Mouse (Mus musculus) cerebellum, adult 11 months (tissue): Measurements from ENCODE around the gene Igf1.

Experiments used
- DNase-seq: peaks from one replicate; pipeline ENCODE4 v3.0.0; 2022

The Igf1 gene

DNA sequence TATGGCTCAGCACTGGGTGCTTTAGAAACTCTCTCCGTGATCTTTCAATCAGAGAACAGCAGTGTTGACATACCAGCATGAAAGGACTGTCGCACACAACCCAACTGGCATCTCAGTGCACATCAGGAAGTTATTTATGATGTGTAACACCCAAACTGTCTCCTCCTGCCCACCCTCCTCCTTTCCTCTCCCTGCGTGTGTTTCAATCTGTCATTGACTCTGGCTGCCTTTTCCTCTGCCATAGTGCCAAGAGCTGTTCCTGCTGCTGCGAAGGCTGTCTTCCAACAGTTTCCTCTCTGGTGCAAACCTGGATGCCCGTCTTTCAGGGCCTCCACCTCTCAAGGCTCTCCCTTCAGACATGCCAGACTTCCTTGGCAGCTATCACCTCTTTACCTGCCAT, 46.3 kb downstream of the Igf1 start:
- DNase-seq, result no peak

DNA sequence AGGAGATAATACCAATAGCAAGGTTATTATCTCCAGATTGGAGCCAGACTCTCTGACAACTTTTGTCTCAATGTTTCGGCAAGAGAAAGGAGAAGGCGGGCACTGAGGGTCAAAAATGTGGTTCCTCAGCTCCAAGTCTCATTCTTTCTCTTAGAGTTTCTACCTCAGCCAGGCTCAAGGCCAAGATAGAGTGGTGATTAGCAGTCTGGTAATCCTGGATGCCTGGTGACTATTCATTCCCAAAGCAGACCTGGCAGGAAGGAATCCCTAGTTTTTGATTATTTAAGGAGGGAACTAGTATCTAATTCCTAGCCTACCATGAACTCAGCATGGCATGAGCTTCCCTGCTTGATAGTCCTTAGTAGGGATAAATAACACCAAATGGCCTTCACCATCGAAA, 47.0 kb downstream of the Igf1 start:
- no peak for DNase-seq

DNA sequence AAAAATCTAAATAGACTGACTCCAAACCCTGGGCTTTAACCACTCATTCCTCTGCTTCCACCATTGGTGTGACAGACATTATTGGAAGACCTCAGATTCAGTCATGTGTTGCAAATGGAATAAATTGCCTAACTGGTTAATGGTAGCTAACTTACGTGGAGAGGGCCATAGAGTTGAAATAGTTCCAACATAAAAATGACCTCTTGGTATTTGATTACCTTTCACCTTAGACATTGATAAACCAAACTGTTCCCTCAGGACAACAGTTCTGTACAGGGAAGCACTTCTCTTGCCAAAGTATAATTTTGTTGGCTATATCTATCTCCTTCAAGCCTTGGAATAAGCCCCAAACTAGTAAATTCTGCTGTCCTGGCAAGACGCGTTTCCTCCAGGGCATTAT, 48.1 kb downstream of the Igf1 start:
- DNase-seq, result no peak

DNA sequence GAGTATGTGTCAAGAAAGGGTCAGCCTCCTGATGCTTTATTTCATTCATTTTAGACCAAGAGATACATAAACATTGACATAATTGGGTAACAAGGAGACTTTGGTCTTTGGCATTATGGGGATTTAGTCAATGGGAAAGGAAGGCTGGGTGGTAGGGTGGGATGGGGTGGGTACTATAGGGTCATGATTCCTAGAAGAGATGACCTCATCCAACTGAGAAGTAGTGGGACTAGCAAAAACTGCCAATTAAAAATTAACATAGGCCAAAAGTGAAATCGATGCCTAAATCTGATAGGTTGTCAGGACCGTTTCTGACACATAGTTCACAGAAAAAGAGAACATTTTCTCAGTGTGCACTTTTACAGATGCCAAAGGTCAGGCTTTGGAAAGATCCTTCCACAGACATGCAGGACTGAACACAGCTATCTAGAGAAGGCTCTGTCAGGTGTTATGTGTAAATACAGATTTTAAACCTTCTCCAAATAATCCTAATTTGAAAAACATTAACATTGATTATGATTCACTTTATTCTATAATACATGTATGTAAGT, 48.8 kb downstream of the Igf1 start:
- DNase-seq, result no peak

DNA sequence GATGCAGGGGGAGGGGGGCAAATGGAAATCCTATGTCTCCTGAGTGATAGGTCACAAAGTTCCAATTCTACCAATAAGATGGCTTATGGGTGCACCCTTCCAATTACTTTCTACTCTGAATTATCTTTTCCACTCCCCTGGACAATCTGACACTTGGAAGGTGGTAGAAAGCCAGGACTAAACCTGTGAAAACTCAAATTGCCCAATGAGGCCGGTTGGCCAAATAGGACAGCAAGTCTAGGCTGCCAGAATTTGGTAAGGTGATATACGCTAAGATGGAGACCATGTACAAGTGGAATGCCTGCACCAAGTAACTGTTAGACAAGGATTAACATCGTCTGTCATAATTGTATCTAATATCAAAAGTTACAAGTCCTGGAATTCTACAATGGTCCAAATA, 55.8 kb downstream of the Igf1 start:
- no peak for DNase-seq

DNA sequence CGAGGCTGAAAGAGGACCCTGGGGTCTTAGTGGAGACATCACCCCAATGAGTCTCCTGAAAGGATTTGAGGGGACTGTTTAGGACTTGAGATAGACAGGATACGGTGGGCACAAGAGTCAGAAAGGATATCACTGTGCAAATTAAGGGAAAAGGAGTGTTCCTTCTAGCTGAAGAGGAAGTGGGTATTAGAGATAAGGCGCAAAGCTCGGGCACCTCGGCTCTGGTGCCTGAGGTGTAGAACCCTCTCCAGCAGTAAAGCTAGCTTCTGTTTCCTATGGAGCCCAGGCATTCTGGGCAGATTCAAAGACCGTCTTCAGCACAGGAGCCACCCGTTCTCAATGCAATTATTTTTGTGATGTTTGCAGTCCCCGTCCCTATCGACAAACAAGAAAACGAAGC, 56.9 kb downstream of the Igf1 start:
- no peak for DNase-seq

DNA sequence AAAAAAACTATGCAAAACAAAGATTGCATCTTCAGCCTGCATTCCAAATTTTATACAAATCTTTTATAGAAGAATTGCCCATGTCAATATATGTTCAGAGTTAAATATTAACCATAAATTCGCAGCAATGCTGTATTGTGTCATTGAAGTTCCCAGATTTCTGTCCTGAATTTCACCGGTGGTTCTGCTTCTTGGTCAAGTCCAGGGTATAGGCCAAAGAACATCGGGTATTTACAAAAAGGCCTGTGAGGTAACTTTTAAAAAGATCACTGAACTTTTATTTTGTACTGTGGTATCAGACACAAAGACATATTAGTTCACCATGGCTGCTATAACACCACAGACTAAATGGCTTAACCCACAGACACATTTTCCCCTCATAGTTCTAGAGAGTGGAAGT, 57.7 kb downstream of the Igf1 start:
- DNase-seq, result no peak

DNA sequence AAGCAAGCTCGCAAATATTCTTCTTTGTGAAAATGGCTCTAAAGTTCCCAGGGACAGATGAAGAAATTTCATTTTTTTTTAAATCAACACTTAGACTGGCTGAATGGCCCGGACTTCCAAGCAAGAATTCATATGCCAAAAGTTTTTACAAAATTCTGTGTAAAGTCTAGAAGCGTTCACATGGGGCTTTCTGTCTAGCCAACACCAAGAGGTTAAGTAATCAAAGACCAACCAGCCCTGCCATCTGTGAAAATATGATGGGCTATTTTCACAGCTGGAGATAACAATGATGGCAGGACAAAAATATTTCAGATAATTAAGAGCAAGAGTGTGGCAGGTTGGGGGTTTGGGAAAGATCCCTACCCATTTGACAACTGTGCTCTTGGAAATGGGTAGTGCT, 64.2 kb downstream of the Igf1 start:
- no peak for DNase-seq

DNA sequence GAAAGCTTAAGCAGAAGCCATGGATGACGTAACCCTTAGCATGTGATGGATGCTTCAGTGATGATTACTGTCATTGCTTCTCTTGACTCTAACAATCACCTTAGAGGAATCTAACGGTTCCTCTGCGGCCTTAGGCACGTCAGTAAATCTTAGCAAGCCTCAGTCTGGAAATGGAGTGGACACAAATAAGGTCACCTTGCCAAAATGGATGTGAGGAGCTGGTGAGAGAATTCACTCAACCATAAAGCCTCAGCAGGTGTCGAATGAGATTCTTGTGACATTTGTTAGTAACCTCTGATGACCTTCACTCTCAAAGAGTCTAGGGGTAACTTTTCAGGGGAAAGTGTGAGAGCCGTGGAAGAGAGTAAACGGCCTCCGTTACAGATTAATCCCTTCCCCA, 68.5 kb downstream of the Igf1 start:
- DNase-seq, result no peak

DNA sequence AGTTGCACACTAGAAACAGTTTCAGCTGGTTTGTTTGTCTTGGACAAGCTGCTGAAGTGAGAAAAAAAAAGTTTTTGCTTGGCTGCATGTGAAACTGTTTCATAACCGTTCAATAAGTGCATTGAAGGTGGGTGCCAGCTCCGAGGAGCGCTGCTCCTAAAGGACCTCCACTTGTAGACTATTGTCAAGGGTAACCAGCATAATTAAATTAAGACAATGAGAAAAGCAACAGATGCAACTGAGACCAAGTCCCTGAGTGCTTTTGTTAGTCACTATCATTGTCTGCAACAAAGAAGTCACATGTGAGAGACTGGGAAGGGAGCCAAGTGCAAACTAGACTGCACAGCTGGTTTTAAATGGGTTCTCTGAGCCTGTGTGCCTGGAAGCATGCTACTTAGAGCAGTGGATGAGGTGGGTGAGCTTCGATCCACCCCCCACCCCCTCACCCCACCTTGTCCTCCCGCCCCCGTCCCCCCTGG, 69.1 kb downstream of the Igf1 start:
- no peak for DNase-seq

DNA sequence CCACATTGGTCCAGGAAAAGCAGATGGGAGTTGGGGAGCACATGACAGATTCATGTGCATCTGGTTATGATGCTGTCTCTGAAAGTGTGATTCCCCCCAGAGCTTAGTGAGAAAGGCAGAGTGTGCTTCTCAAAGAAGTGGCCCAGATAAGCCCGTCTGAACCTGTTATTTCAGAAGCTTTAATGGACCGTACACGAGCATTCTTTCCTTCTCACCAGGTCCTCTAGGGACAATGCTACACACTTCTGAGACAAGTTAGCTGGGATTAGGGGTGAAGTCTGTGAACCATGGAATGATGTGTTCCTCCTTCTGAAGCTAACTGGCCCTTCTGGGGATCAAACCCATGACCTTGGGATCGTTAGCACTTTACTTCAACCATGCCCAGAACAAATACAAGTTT, 90.1 kb downstream of the Igf1 start:
- no peak for DNase-seq

DNA sequence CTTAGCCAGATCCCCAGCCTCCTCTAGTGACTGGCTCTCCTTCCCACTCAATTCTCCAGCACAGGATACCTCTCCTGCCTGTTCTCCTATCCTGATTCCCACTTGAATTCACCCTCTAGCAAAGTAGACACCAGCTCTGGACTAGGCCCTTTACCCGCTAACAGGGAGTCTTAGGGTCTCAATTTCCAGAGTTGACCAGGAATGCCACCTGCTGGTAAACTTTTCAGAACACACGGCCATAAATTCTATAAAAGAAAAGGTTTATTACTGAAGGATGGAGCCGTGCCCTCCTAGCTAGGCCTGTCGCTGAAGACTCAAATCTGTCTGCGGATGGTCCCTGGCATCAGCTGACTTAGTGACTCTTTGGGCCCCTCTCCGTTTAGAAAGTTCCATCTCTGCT, 113.5 kb downstream of the Igf1 start:
- DNase-seq, result no peak

DNA sequence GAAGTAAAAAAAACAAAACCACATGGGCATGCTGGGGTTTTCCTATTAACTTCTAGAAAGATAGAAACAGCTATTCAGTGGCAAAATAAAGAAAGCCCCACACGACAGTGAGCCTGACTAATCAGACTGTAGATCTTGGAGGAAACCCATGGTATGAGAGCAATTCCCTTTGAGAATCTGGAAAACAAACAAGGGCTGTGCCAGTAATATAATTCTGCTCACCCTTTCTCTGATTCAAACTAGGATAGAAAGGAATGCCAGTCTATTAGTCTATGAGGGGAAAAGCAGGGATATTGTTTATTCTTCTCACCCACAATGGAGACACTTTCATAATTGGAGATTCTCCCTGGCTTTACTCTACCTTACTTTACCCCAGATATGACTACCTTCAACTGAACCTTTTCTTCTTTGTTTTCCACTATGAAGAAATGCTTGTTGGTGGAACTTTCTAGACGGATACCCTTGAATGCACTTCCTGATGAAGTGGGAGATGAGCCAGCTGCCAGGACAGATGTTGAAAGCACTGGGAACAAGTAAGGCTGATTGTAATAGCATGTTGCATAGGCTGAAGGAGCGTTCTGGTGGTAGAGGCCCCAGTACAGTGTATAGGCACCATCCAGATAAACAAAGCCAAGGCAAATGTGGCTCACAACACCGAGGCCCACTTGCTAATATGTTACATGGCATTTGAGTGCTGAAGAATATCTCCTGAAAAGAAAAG, 116.0 kb downstream of the Igf1 start:
- DNase-seq, result no peak

DNA sequence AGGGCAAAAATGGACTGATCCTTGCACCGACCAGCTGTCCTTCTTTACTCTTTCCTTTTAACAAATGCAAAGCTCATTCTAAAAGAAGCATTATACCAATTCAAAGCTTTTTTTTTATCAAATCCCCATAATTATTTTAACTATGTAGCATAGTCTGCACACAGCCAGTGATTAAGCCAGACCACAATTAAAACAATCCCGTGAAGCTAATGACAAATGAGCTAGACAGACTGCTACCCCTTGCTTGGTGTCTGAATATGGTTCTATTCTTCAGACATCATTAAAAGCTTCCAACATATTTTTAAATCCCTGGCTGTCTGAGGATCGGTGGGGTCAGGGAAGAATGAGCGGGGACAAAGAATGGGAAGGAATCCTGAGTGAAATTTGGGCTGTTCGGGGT, 127.3 kb downstream of the Igf1 start:
- no peak for DNase-seq

DNA sequence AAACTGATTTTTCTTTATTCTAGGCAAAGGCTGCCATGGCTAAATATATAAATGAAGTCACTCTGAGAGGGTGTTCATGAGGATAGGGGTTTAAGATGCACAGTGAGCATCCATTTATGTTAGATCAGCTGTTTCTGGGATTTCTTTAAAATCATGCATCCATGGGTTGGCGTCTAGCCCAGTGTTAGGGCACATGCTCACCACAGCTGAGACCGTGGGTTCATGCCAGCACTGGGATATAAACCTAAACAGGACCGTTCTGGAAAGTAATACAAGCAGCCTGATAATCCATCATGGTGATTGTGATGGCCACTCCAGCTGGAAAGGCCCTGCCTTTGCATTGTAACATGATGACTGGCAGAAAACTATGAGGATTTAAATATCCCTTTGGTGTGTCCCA, 128.1 kb downstream of the Igf1 start:
- DNase-seq, result no peak
